Mouse (Mus musculus): ENCODE data around the gene Fbxo40. TPM values are rescaled to one million over a fixed set of nuclear protein-coding genes. Genes with fewer than 3 reads are reported as not detected.
A peak's percentile ranks its signal among the peaks of the same experiment; 100 is the strongest.

Gene Fbxo40
- polyA plus RNA-seq, 1 experiment, result 0.19 TPM

GRCm38 (mm10) chr16:36999366-36999972 lies 9.2 kb upstream of the Fbxo40 start:
- peak overlapping the region; percentile 3; the same call in 1 of the 2 replicates for H3K27ac ChIP-seq (ENCODE audit: insufficient read depth, low read depth, low read length)
- no peak for TF ChIP-seq CTCF (IDR thresholded peaks at IDR 0.05; ENCODE audit: low read depth, low read length)
- TF ChIP-seq POLR2A (IDR thresholded peaks at IDR 0.05; ENCODE audit: borderline replicate concordance, low read depth, low read length), result no peak
- H3K4me1 ChIP-seq (ENCODE audit: control insufficient read depth, insufficient read depth, low read length), result peaks cover 16% of the 10 kb centered on the region
- H3K4me3 ChIP-seq (ENCODE audit: insufficient read depth, low read length), result 0 out of 2 replicates have a peak overlapping the region, but pooled peaks have one; percentile 1

DNA sequence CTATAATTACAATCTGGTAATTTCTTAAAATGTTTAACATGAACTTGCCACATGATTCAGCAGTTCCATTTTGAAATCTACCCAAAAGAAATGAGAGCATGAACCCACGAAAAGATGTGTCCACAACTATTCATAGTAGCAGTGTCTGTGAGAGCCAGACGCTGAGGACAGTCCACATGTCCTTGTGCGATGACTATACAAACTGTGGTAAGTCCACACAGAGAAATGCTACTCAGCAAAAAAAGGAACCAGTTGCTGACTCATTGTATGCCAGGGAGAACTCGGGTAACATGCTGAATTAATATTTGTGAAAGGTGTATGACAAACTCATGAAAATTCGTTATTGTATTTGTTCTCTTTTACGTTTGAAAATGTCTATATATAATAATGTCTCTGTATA lies 7.4 kb upstream of the Fbxo40 start:
- no peak overlapping the region for H3K4me3 ChIP-seq (ENCODE audit: insufficient read depth, low read length)
- TF ChIP-seq POLR2A (IDR thresholded peaks at IDR 0.05; ENCODE audit: borderline replicate concordance, low read depth, low read length) (no peak), CTCF (IDR thresholded peaks at IDR 0.05; ENCODE audit: low read depth, low read length) (no peak)

DNA sequence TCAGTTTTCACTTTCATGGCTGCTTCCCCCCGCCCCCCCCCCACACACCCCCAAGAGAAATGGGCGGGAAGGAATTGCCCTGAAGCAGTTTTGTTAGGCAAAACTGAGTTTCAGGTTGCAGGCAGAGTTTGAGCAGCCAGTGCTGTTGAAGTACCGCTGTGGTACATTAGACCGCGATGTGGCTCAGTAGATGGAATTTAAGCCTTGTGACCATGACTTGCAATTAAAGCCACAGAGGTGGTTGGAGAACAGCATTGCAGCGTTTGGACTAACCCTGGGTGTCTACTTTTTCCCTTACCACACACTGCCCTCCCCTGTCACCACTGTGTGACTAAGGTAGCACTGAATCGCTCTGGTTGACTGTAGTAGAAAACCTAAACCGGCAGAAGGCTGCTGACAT lies 774 bp downstream of the Fbxo40 start:
- TF ChIP-seq CTCF (IDR thresholded peaks at IDR 0.05; ENCODE audit: low read depth, low read length) (no peak), POLR2A (IDR thresholded peaks at IDR 0.05; ENCODE audit: borderline replicate concordance, low read depth, low read length) (no peak)
- no peak overlapping the region for H3K4me3 ChIP-seq (ENCODE audit: insufficient read depth, low read length)
- no peak overlapping the region for H3K27ac ChIP-seq (ENCODE audit: insufficient read depth, low read depth, low read length)
- 0 out of 2 replicates have a peak, but pooled peaks cover 2% of the 10 kb centered on the region for H3K4me1 ChIP-seq (ENCODE audit: control insufficient read depth, insufficient read depth, low read length)

More for the DNA sequence above, 7.4 kb upstream of the Fbxo40 start:
- H3K27ac ChIP-seq (ENCODE audit: insufficient read depth, low read depth, low read length), result no peak overlapping the region
- H3K4me1 ChIP-seq (ENCODE audit: control insufficient read depth, insufficient read depth, low read length), result peaks cover 16% of the 10 kb centered on the region

GRCm38 (mm10) chr16:36988066-36988465 lies 2.2 kb downstream of the Fbxo40 start:
- Histone ChIP-seq H3K27ac (ENCODE audit: insufficient read depth, low read depth, low read length) (no peak overlapping the region), H3K4me3 (ENCODE audit: insufficient read depth, low read length) (no peak overlapping the region), H3K4me1 (ENCODE audit: control insufficient read depth, insufficient read depth, low read length) (peaks cover 4% of the 10 kb centered on the region; the same call in 1 of the 2 replicates)
- TF ChIP-seq CTCF (IDR thresholded peaks at IDR 0.05; ENCODE audit: low read depth, low read length), result no peak
- TF ChIP-seq POLR2A (IDR thresholded peaks at IDR 0.05; ENCODE audit: borderline replicate concordance, low read depth, low read length), result no peak

DNA sequence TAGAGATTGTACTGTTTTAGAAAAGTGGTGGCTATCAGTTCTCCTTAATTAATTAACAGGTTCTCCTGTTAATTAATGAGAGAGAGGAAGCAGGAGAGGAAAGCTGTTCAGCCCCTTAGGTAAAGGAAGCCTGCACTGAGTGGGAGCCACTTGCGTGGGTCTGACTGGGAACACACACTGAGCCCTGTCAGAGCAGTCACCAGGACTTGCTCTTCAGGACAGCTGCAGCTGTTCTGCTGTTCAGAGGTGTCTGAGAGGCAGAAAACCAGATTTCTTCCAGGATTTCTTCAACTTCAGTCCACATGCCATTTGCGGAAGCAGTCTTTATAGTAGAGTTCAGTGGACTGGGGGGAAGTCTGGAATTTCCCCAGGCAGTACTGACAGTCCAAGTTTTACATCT lies 2.9 kb downstream of the Fbxo40 start:
- TF ChIP-seq POLR2A (IDR thresholded peaks at IDR 0.05; ENCODE audit: borderline replicate concordance, low read depth, low read length), result no peak
- TF ChIP-seq CTCF (IDR thresholded peaks at IDR 0.05; ENCODE audit: low read depth, low read length), result no peak
- Histone ChIP-seq H3K4me1 (ENCODE audit: control insufficient read depth, insufficient read depth, low read length) (peaks cover 4% of the 10 kb centered on the region; the same call in 1 of the 2 replicates), H3K27ac (ENCODE audit: insufficient read depth, low read depth, low read length) (no peak overlapping the region), H3K4me3 (ENCODE audit: insufficient read depth, low read length) (no peak overlapping the region)

- no peak overlapping the region for H3K27ac ChIP-seq (ENCODE audit: insufficient read depth, low read depth, low read length)
Observed at GRCm38 (mm10) chr16:36985636-36986042, 4.6 kb downstream of the Fbxo40 start.

DNA sequence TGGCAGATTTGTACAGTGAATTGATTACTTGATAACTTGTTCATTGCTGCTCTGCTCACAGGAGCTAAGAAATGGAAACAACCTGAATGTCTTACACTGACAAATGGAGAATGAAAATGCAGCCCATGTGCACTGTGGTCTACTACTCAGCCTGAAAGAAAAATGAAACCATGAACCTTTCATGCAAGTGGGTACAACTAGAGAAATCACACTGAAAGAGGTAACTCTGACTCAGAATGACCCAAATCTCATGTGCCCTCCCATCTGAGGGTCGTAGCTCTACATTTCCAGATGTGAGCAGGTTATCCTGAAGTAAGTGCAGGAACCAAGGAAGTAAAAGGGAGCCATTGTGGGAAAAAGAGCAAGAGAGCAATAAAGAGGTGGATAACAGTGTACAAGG lies 6.5 kb downstream of the Fbxo40 start:
- no peak for TF ChIP-seq POLR2A (IDR thresholded peaks at IDR 0.05; ENCODE audit: borderline replicate concordance, low read depth, low read length)
- TF ChIP-seq CTCF (IDR thresholded peaks at IDR 0.05; ENCODE audit: low read depth, low read length), result no peak
- Histone ChIP-seq H3K27ac (ENCODE audit: insufficient read depth, low read depth, low read length) (no peak overlapping the region), H3K4me1 (ENCODE audit: control insufficient read depth, insufficient read depth, low read length) (peaks cover 2% of the 10 kb centered on the region; the same call in 1 of the 2 replicates), H3K4me3 (ENCODE audit: insufficient read depth, low read length) (no peak overlapping the region)

More at GRCm38 (mm10) chr16:36985636-36986042, 4.6 kb downstream of the Fbxo40 start:
- Histone ChIP-seq H3K4me3 (ENCODE audit: insufficient read depth, low read length) (no peak overlapping the region), H3K4me1 (ENCODE audit: control insufficient read depth, insufficient read depth, low read length) (peaks cover 4% of the 10 kb centered on the region; the same call in 1 of the 2 replicates)
- TF ChIP-seq POLR2A (IDR thresholded peaks at IDR 0.05; ENCODE audit: borderline replicate concordance, low read depth, low read length) (no peak), CTCF (IDR thresholded peaks at IDR 0.05; ENCODE audit: low read depth, low read length) (no peak)

- no peak for TF ChIP-seq CTCF (IDR thresholded peaks at IDR 0.05; ENCODE audit: low read depth, low read length)
- no peak for TF ChIP-seq POLR2A (IDR thresholded peaks at IDR 0.05; ENCODE audit: borderline replicate concordance, low read depth, low read length)
Observed at GRCm38 (mm10) chr16:36979127-36979526, 11.1 kb downstream of the Fbxo40 start.

GRCm38 (mm10) chr16:36963415-36963814 lies 26.9 kb downstream of the Fbxo40 start:
- no peaks in the 10 kb centered on the region for H3K4me1 ChIP-seq (ENCODE audit: control insufficient read depth, insufficient read depth, low read length)
- H3K27ac ChIP-seq (ENCODE audit: insufficient read depth, low read depth, low read length), result no peak overlapping the region
- no peak overlapping the region for H3K4me3 ChIP-seq (ENCODE audit: insufficient read depth, low read length)
- no peak for TF ChIP-seq POLR2A (IDR thresholded peaks at IDR 0.05; ENCODE audit: borderline replicate concordance, low read depth, low read length)
- TF ChIP-seq CTCF (IDR thresholded peaks at IDR 0.05; ENCODE audit: low read depth, low read length), result no peak

More at GRCm38 (mm10) chr16:36979127-36979526, 11.1 kb downstream of the Fbxo40 start:
- Histone ChIP-seq H3K27ac (ENCODE audit: insufficient read depth, low read depth, low read length) (no peak overlapping the region), H3K4me1 (ENCODE audit: control insufficient read depth, insufficient read depth, low read length) (peaks cover 2% of the 10 kb centered on the region; the same call in 1 of the 2 replicates), H3K4me3 (ENCODE audit: insufficient read depth, low read length) (no peak overlapping the region)

DNA sequence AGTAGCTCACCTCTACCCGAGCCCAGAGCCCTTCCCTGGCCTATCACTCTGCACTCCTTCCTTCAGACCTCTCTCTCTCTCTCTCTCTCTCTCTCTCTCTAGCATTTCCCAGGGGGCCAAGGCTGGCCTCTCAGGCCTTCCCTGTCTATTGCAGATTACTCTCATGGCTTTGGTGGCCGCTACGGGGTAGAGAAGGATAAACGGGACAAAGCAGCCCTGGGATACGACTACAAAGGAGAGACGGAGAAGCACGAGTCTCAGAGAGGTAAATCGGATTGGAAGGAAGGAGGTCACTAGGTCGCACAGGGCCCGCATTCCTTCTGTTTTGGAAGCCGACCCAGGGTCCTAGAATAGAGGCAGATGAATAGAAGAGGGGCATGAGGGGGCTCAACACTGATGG lies 35.2 kb downstream of the Fbxo40 start:
- TF ChIP-seq CTCF (IDR thresholded peaks at IDR 0.05; ENCODE audit: low read depth, low read length), result no peak
- Histone ChIP-seq H3K27ac (ENCODE audit: insufficient read depth, low read depth, low read length) (no peak overlapping the region), H3K4me3 (ENCODE audit: insufficient read depth, low read length) (no peak overlapping the region), H3K4me1 (ENCODE audit: control insufficient read depth, insufficient read depth, low read length) (no peaks in the 10 kb centered on the region)

Measured in bone marrow macrophage, adult 2 months (primary cell).